In genomic region chr11:117709308-117709707, GRCm38 (mm10) we compare ENCODE assay signal across 9 mouse cellular contexts. TPM values are rescaled to one million over a fixed set of nuclear protein-coding genes. Genes with fewer than 3 reads are reported as not detected.
A peak's percentile ranks its signal among the peaks of the same experiment; 100 is the strongest.
DNase-seq lines count a peak whose midpoint lies in the region; ATAC-seq and TF ChIP-seq lines count a peak whose summit lies in the region.
"Had no signal": no experiment of that assay in that cellular context is flagged by ENCODE, and none has a peak within 500 bp of the region (broad histone marks: within the 10 kb centered on the region; RNA-seq: fewer than 3 reads in every experiment).

No protein-coding gene starts in this region.

- no peak overlapping the region for H3K4me2 ChIP-seq in hindbrain, embryonic 16.5 days (ENCODE audit: low read length)

- no peak overlapping the region for H3K4me3 ChIP-seq in hindbrain, embryonic 10.5 days
- H3K4me3 ChIP-seq in hindbrain, embryonic 16.5 days (ENCODE audit: low read length), result no peak overlapping the region
- no peak overlapping the region for H3K4me3 ChIP-seq in MEL (ENCODE audit: control insufficient read depth in 1 of 2, insufficient read depth in 1 of 2, low read depth in 2 of 2, low read length in 2 of 2)

- TF ChIP-seq RAD21 in MEL (IDR thresholded peaks at IDR 0.05; ENCODE audit: low read depth, low read length), result peak; percentile 76

- no peaks in the 10 kb centered on the region for H3K4me1 ChIP-seq in hindbrain, embryonic 10.5 days (replicated peaks)
- no peaks in the 10 kb centered on the region; the same call in 1 of the 2 replicates for H3K4me1 ChIP-seq in hindbrain, embryonic 16.5 days (ENCODE audit: control insufficient read depth, insufficient read depth, low read depth, low read length)
- peaks cover 2 to 4% of the 10 kb centered on the region in 2 experiments; a peak in 2 of 4 replicates for H3K4me1 ChIP-seq in MEL (ENCODE audit: control insufficient read depth in 1 of 2, insufficient read depth in 2 of 2, low read length in 2 of 2)

- 60% methylated on average over 4 of the region's 4 CpGs for WGBS in hindbrain, embryonic 10.5 days
- WGBS in hindbrain, embryonic 16.5 days, result 57% methylated on average over 4 of the region's 4 CpGs

- no peak for ATAC-seq in hindbrain, embryonic 16.5 days

- no peak for TF ChIP-seq EP300 in MEL (IDR thresholded peaks at IDR 0.05; ENCODE audit: low read depth in 1 of 2, low read length in 2 of 2)

- H3K79me2 ChIP-seq in MEL (ENCODE audit: control insufficient read depth, insufficient read depth, low read length, poor library complexity), result no peaks in the 10 kb centered on the region

- H3K27me3 ChIP-seq in hindbrain, embryonic 10.5 days (ENCODE audit: insufficient read depth, poor library complexity, severe bottlenecking), result no peaks in the 10 kb centered on the region
- no peaks in the 10 kb centered on the region for H3K27me3 ChIP-seq in hindbrain, embryonic 16.5 days (replicated peaks; ENCODE audit: control insufficient read depth, insufficient read depth, low read length)
- H3K27me3 ChIP-seq in MEL (ENCODE audit: control insufficient read depth in 1 of 2, insufficient read depth in 2 of 2, low read length in 2 of 2), result no peaks in the 10 kb centered on the region

- TF ChIP-seq CTCF in MEL (IDR thresholded peaks at IDR 0.05 in 2 of 3, conservative IDR thresholded peaks at IDR 0.05 in 1 of 3; ENCODE audit: control insufficient read depth in 1 of 3, insufficient read depth in 1 of 3, low read depth in 2 of 3, low read length in 3 of 3, poor library complexity in 1 of 3, severe bottlenecking in 1 of 3), result peak; percentile 20 to 73 (median 38); a peak in 5 of 6 replicates

- H3K27ac ChIP-seq in hindbrain, embryonic 10.5 days, result no peak overlapping the region
- no peak overlapping the region; the same call in 1 of the 2 replicates for H3K27ac ChIP-seq in hindbrain, embryonic 16.5 days (ENCODE audit: low read depth, low read length)
- no peak overlapping the region for H3K27ac ChIP-seq in MEL (ENCODE audit: control insufficient read depth, low read depth, low read length)
- H3K27ac ChIP-seq: macrophage had no signal

- peak; percentile 18 for DNase-seq in hindbrain, embryonic 10.5 days (ENCODE audit: low spot score)
- DNase-seq in 3T3-L1 (ENCODE audit: low read depth, low spot score) (peak; percentile 82), MEL (ENCODE audit: low read depth, low spot score) (peak; percentile 84)
- DNase-seq in embryo, embryonic 10 days (ENCODE audit: low spot score), result peak; percentile 79
- peak; percentile 67 to 81 for DNase-seq in kidney, postnatal 36 days
- peak; percentile 75 for DNase-seq in retina, embryonic 14.5 days (ENCODE audit: low spot score)
- DNase-seq in frontal cortex, postnatal 10 days (ENCODE audit: low spot score in 2 of 2), result no peak

- H3K9ac ChIP-seq in hindbrain, embryonic 16.5 days (ENCODE audit: low read depth, low read length), result no peak overlapping the region
- no peak overlapping the region for H3K9ac ChIP-seq in MEL (ENCODE audit: control insufficient read depth, low read depth, low read length, poor library complexity, severe bottlenecking)

- peaks cover 50% of the 10 kb centered on the region for H3K36me3 ChIP-seq in hindbrain, embryonic 10.5 days
- peaks cover 4% of the 10 kb centered on the region; the same call in 1 of the 2 replicates for H3K36me3 ChIP-seq in hindbrain, embryonic 16.5 days (ENCODE audit: control insufficient read depth, insufficient read depth, low read length)
- H3K36me3 ChIP-seq in MEL (ENCODE audit: control insufficient read depth in 1 of 2, insufficient read depth in 2 of 2, low read length in 2 of 2), result peaks cover 8 to 9% of the 10 kb centered on the region in 2 experiments

- H3K9me3 ChIP-seq in hindbrain, embryonic 10.5 days, result 0 out of 2 replicates have a peak, but pooled peaks cover 4% of the 10 kb centered on the region
- no peaks in the 10 kb centered on the region for H3K9me3 ChIP-seq in hindbrain, embryonic 16.5 days (ENCODE audit: control insufficient read depth, low read length)
- H3K9me3 ChIP-seq in MEL (replicated peaks; ENCODE audit: insufficient read depth, low read length), result no peaks in the 10 kb centered on the region

- TF ChIP-seq POLR2A in MEL (IDR thresholded peaks at IDR 0.05; ENCODE audit: control insufficient read depth in 1 of 2, insufficient read depth in 1 of 2, low read depth in 1 of 2, low read length in 2 of 2, poor library complexity in 1 of 2), result no peak

TF ChIP-seq in MEL, 35 proteins besides CTCF, POLR2A, EP300 and RAD21:
- TF ChIP-seq GABPA (IDR thresholded peaks at IDR 0.05; ENCODE audit: low read depth, low read length), result no peak
- no peak for TF ChIP-seq UBTF (IDR thresholded peaks at IDR 0.05; ENCODE audit: borderline replicate concordance, insufficient read depth, low read depth, low read length)
- no peak for TF ChIP-seq HCFC1 (IDR thresholded peaks at IDR 0.05; ENCODE audit: low read depth, low read length)
- TF ChIP-seq ZMIZ1 (IDR thresholded peaks at IDR 0.05; ENCODE audit: low read depth, low read length), result no peak
- no peak for TF ChIP-seq TCF12 (IDR thresholded peaks at IDR 0.05; ENCODE audit: low read depth, low read length)
- no peak for TF ChIP-seq CHD2 (IDR thresholded peaks at IDR 0.05; ENCODE audit: low read length)
- no peak for TF ChIP-seq GATA1 (IDR thresholded peaks at IDR 0.05; ENCODE audit: low read depth, low read length)
- no peak for TF ChIP-seq USF2 (IDR thresholded peaks at IDR 0.05; ENCODE audit: borderline replicate concordance in 1 of 2, insufficient read depth in 1 of 2, low read depth in 1 of 2, low read length in 2 of 2)
- TF ChIP-seq E2F4 (IDR thresholded peaks at IDR 0.05; ENCODE audit: borderline replicate concordance, low read depth, low read length), result no peak
- TF ChIP-seq CHD1 (IDR thresholded peaks at IDR 0.05; ENCODE audit: low read depth, low read length), result no peak
- no peak for TF ChIP-seq JUND (IDR thresholded peaks at IDR 0.05; ENCODE audit: low read depth, low read length)
- TF ChIP-seq KAT2A (conservative IDR thresholded peaks at IDR 0.05; ENCODE audit: low read depth, low read length), result no peak
- TF ChIP-seq NRF1 (IDR thresholded peaks at IDR 0.05; ENCODE audit: insufficient read depth, low read depth, low read length, poor library complexity, severe bottlenecking), result no peak
- TF ChIP-seq MYC (IDR thresholded peaks at IDR 0.05; ENCODE audit: low read depth, low read length), result no peak
- TF ChIP-seq ELF1 (IDR thresholded peaks at IDR 0.05; ENCODE audit: low read depth, low read length), result no peak
- TF ChIP-seq SMC3 (IDR thresholded peaks at IDR 0.05; ENCODE audit: low read depth, low read length), result peak; percentile 69
- no peak for TF ChIP-seq MXI1 (IDR thresholded peaks at IDR 0.05; ENCODE audit: low read depth, low read length)
- no peak for TF ChIP-seq ZNF384 (IDR thresholded peaks at IDR 0.05; ENCODE audit: low read depth, low read length)
- TF ChIP-seq NELFE (IDR thresholded peaks at IDR 0.05; ENCODE audit: low read depth, low read length), result no peak
- TF ChIP-seq ZC3H11A (IDR thresholded peaks at IDR 0.05; ENCODE audit: low read depth, low read length), result peak; percentile 58
- peak; percentile 34; the same call in 1 of the 2 replicates for TF ChIP-seq SIN3A (IDR thresholded peaks at IDR 0.05; ENCODE audit: low read length)
- no peak for TF ChIP-seq TAL1 (IDR thresholded peaks at IDR 0.05; ENCODE audit: low read length)
- no peak for TF ChIP-seq MAX (IDR thresholded peaks at IDR 0.05; ENCODE audit: low read length)
- no peak for TF ChIP-seq MEF2A (IDR thresholded peaks at IDR 0.05; ENCODE audit: extremely low read depth, insufficient replicate concordance, low read depth, low read length, poor library complexity, severe bottlenecking)
- no peak for TF ChIP-seq MAFK (IDR thresholded peaks at IDR 0.05; ENCODE audit: borderline replicate concordance, low read depth, low read length)

RNA-seq across cellular contexts. Expression of gene Tnrc6c, which starts 55.2 kb away (rescaled TPM):
- polyA plus RNA-seq in hindbrain, embryonic 10.5 days (2016; fragmentation: Nextera tagmentation; extraction: Ambion mirVana), result 11.1 and 14.4 TPM in 2 replicates
- polyA plus RNA-seq in hindbrain, embryonic 16.5 days (2015; fragmentation: Nextera tagmentation; extraction: Ambion mirVana), result 18.9 and 21.4 TPM in 2 replicates
- total RNA-seq in MEL (2012; rRNA removed), result 19.1 and 19.7 TPM in 2 replicates
- polyA plus RNA-seq in MEL (2012; ENCODE audit: insufficient read depth in 1 of 2, insufficient read length in 2 of 2, low read depth in 1 of 2, low replicate concordance in 2 of 2, missing spikeins in 1 of 2), result 10 to 100 TPM in 1 of 2 experiments, not detected in 1; 16.0 TPM

Comparison
In these comparisons a context has a peak if more than half of its experiments do, and no peak if none do; other contexts are left out.
1. DNase-seq: peak in hindbrain, embryonic 10.5 days (single experiment), 3T3-L1 (single experiment), MEL (single experiment), embryo, embryonic 10 days (single experiment), kidney, postnatal 36 days (2 of 2) and retina, embryonic 14.5 days (single experiment); none in frontal cortex, postnatal 10 days (0 of 2).